Mouse (Mus musculus): Measurements from ENCODE around the gene 4930544D05Rik.

DNA sequence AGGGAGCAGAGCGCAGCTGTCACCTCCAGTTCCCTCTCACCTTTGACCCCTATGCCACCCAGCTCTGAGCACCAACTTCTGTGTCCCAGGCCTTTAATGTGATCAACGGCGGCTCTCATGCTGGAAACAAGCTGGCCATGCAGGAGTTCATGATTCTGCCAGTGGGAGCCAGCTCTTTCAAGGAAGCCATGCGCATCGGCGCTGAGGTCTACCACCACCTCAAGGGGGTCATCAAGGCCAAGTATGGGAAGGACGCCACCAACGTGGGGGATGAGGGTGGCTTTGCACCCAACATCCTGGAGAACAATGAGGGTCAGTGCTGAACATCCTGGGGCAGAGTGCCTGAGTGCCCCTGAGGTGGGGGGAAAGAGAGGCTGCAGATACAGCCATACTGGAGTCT is 44.9 kb downstream of the 4930544D05Rik start:
- TF ChIP-seq CTCF (conservative IDR thresholded peaks at IDR 0.05; ENCODE audit: low read length) (no peak), NANOG (IDR thresholded peaks at IDR 0.05; ENCODE audit: borderline replicate concordance, low read length) (no peak), POU5F1 (IDR thresholded peaks at IDR 0.05; ENCODE audit: borderline replicate concordance, low read length) (no peak)

All from E14TG2a.4 (cell line).